Mouse (Mus musculus) Muller cell, postnatal 12 days (primary cell): ENCODE data around the gene Pcx.
A peak's percentile ranks its signal among the peaks of the same experiment; 100 is the strongest.

Experiments
- DNase-seq: peaks from one replicate; pipeline ENCODE4 v3.0.0-alpha.2; 2015; ENCODE audit errors: inconsistent ontology term

Gene Pcx

GRCm38 (mm10) chr19:4548305-4548883, 38.1 kb downstream of the Pcx start:
- peak; percentile 81 for DNase-seq

GRCm38 (mm10) chr19:4554248-4554647, 44.0 kb downstream of the Pcx start:
- no peak for DNase-seq

GRCm38 (mm10) chr19:4555086-4555485, 44.8 kb downstream of the Pcx start:
- no peak for DNase-seq

GRCm38 (mm10) chr19:4556787-4557186, 46.5 kb downstream of the Pcx start:
- DNase-seq, result no peak

- peak; percentile 53 for DNase-seq
These were observed 47.7 kb downstream of the Pcx start for GRCm38 (mm10) chr19:4557796-4558569.

- no peak for DNase-seq
These were observed 48.3 kb downstream of the Pcx start for GRCm38 (mm10) chr19:4558570-4558955.

- DNase-seq, result no peak
These were observed 48.7 kb downstream of the Pcx start for GRCm38 (mm10) chr19:4559011-4559410.

GRCm38 (mm10) chr19:4559588-4559987, 49.3 kb downstream of the Pcx start:
- DNase-seq, result peak; percentile 56

GRCm38 (mm10) chr19:4560205-4560604, 49.9 kb downstream of the Pcx start:
- no peak for DNase-seq

GRCm38 (mm10) chr19:4565678-4566077, 55.4 kb downstream of the Pcx start:
- DNase-seq, result no peak

- no peak for DNase-seq
These were observed 56.6 kb downstream of the Pcx start for GRCm38 (mm10) chr19:4566880-4567279.

GRCm38 (mm10) chr19:4567665-4568064, 57.4 kb downstream of the Pcx start:
- no peak for DNase-seq

- DNase-seq, result no peak
These were observed 58.6 kb downstream of the Pcx start for GRCm38 (mm10) chr19:4568832-4569231.

- DNase-seq, result no peak
These were observed 59.3 kb downstream of the Pcx start for GRCm38 (mm10) chr19:4569356-4570236.

GRCm38 (mm10) chr19:4570237-4570613, 60.0 kb downstream of the Pcx start:
- DNase-seq, result no peak

GRCm38 (mm10) chr19:4570815-4571214, 60.5 kb downstream of the Pcx start:
- DNase-seq, result no peak

- no peak for DNase-seq
These were observed 61.4 kb downstream of the Pcx start for GRCm38 (mm10) chr19:4571658-4572057.

- no peak for DNase-seq
These were observed 61.8 kb downstream of the Pcx start for GRCm38 (mm10) chr19:4572061-4572460.

GRCm38 (mm10) chr19:4572467-4572866, 62.2 kb downstream of the Pcx start:
- DNase-seq, result no peak

- no peak for DNase-seq
These were observed 63.0 kb downstream of the Pcx start for GRCm38 (mm10) chr19:4573241-4573640.

GRCm38 (mm10) chr19:4578799-4579198, 68.5 kb downstream of the Pcx start:
- no peak for DNase-seq

- no peak for DNase-seq
These were observed 69.0 kb downstream of the Pcx start for GRCm38 (mm10) chr19:4579296-4579695.

GRCm38 (mm10) chr19:4583856-4584255, 73.6 kb downstream of the Pcx start:
- no peak for DNase-seq
